Mouse (Mus musculus) liver, embryonic 14.5 days (tissue): ENCODE measurements around the gene Sarm1. TPM values are rescaled to one million over a fixed set of nuclear protein-coding genes. Genes with fewer than 3 reads are reported as not detected.

Experiments
- ATAC-seq: fragments of 200-750 bp; cut with Nextera tagmentation; 2 replicates; pipeline ENCODE4 v1.8.0; 2017; ENCODE audit warnings: moderate number of reproducible peaks, mild to moderate bottlenecking, moderate library complexity; ENCODE audit not compliant: insufficient read depth
- DNase-seq, 3 experiments: peaks; one replicate each; pipeline ENCODE4 v3.0.0-alpha.2; 2012 to 2013; ENCODE audit warnings: low read depth in 3 of 3, low spot score in 3 of 3
- H3K27ac ChIP-seq: fragments of 300-500 bp; sonication (generic); 2 replicates; pipeline ENCODE4 v1.5.1; 2014; ENCODE audit warnings: moderate library complexity, mild to moderate bottlenecking, control low read depth, inconsistent platforms
- H3K27me3 ChIP-seq: fragments of 300-500 bp; sonication (generic); 2 replicates; pipeline ENCODE4 v1.6.1; 2014; ENCODE audit warnings: mild to moderate bottlenecking, low read length, moderate library complexity; ENCODE audit not compliant: control insufficient read depth, insufficient read depth
- H3K36me3 ChIP-seq: fragments of 300-500 bp; sonication (generic); replicated peaks from 2 replicates; pipeline ENCODE4 v1.6.1; 2014; ENCODE audit warnings: low read depth; ENCODE audit not compliant: control insufficient read depth, insufficient read depth
- H3K4me1 ChIP-seq, 2 experiments: fragments of 200-500 bp in 1 of 2; fragments of 300-500 bp in 1 of 2; sonication (generic) in 1 of 2; replicated peaks; 2 replicates each; pipeline ENCODE4 v1.6.1; 2012 to 2014; ENCODE audit warnings: antibody characterized with exemption in 1 of 2, inconsistent platforms in 1 of 2, low read length in 1 of 2; ENCODE audit not compliant: control insufficient read depth in 2 of 2, insufficient read depth in 2 of 2
- H3K4me2 ChIP-seq: fragments of 300-500 bp; sonication (generic); 2 replicates; pipeline ENCODE4 v1.6.1; 2014; ENCODE audit warnings: low read depth, mild to moderate bottlenecking, control low read depth, moderate library complexity
- H3K4me3 ChIP-seq, 2 experiments: fragments of 200-500 bp in 1 of 2; fragments of 300-500 bp in 1 of 2; sonication (generic) in 1 of 2; 2 replicates each; pipeline ENCODE4 v1.5.1; 2012 to 2014; ENCODE audit warnings: low read depth in 2 of 2, low read length in 2 of 2, mild to moderate bottlenecking in 2 of 2, control low read depth in 1 of 2, inconsistent platforms in 1 of 2, moderate library complexity in 1 of 2; ENCODE audit not compliant: insufficient read depth in 1 of 2
- H3K9ac ChIP-seq: fragments of 300-500 bp; sonication (generic); replicated peaks from 2 replicates; pipeline ENCODE4 v1.6.1; 2014; ENCODE audit warnings: mild to moderate bottlenecking, control low read depth, moderate library complexity
- H3K9me3 ChIP-seq: fragments of 300-500 bp; sonication (generic); 2 replicates; pipeline ENCODE4 v1.6.1; 2016; ENCODE audit warnings: low read length, mixed read lengths; ENCODE audit not compliant: control insufficient read depth
- CTCF ChIP-seq: IDR thresholded peaks from 2 replicates; pipeline ENCODE4 v1.5.1; 2016; ENCODE audit warnings: antibody characterized with exemption, low read depth, control low read depth
- EP300 ChIP-seq: IDR thresholded peaks from 2 replicates; pipeline ENCODE4 v1.6.1; 2016; ENCODE audit warnings: antibody characterized with exemption, low read depth
- WGBS: fragments of 180-500 bp; shearing (Covaris S2); extraction: QIAGEN DNeasy Blood & Tissue Kit; methylation state at CpG from one replicate; pipeline ENCODE4 v1.1.7; 2014; ENCODE audit not compliant: insufficient replicate concordance; 5-methylcytosine and 5-hydroxymethylcytosine counted together
- polyA plus RNA-seq, 2 experiments: library from polyadenylated mRNA; depleted of rRNA in 1 of 2; stranded (reverse) in 1 of 2; unstranded in 1 of 2; fragments of >200 nt; fragmentation: Nextera tagmentation in 1 of 2; extraction: Ambion mirVana in 1 of 2; gene quantifications; 2 replicates each; pipeline versions ENCODE4 v1.2.1 to v1.2.3; 2012 to 2014

Sarm1 gene
- polyA plus RNA-seq, 2 experiments: 0.09 to 0.15 TPM

DNA sequence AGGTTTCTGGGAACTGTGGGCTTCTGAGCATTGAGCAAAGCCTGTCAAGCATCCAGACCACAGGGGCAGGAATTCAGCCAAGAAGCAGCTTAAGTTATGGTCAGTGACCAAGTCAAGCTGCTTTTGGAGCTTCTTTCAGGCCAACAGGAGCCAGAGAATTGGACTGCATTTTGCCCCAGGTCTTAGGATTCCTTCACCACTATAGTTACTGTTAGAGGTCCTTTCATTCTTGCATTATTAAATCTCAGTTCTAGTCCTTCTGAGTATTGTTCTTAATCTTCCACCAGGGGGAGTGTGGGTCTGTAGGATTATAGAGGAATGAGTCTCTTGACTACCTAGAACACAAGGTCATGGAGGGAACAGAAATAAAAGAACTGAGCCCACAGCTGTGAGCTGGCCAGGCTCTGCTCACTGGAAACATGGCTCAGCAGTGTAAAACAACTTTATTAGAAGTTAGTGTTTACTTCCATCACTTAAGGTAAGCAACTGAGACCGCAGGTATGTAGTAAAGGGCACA lies 25.0 kb upstream of the Sarm1 start:
- no peak overlapping the region for H3K4me2 ChIP-seq
- no peak for ATAC-seq
- peaks cover 36% of the 10 kb centered on the region for H3K36me3 ChIP-seq
- 80% methylated on average over 1 of the region's 1 CpGs for WGBS
- H3K4me3 ChIP-seq: no peak overlapping the region
- DNase-seq: no peak
- H3K9me3 ChIP-seq: no peaks in the 10 kb centered on the region
- H3K27me3 ChIP-seq: no peaks in the 10 kb centered on the region
- no peaks in the 10 kb centered on the region for H3K4me1 ChIP-seq
- no peak overlapping the region for H3K27ac ChIP-seq
- TF ChIP-seq EP300 (no peak), CTCF (peak; percentile 36; the same call in 1 of the 2 replicates)
- H3K9ac ChIP-seq: no peak overlapping the region

DNA sequence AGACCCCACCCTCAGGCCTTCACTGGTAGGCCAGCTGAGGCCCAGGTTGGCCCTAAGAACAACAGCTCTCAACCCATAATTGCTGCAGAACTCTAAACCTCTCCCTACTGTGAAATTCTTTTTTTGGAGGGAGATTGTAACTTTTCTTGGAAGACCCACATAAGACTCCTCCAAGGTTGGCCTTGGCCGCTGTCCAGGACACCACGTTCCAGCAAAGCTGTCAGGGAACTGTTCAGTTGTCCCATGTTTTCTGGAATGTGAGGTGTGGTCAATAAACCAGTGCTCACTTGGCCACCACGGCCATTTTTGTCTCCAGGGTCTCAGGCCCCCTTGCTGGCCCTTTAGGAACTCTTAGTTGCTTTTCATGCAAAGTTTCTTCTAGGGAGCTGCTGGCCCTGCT lies 24.3 kb upstream of the Sarm1 start:
- Histone ChIP-seq H3K4me1 (no peaks in the 10 kb centered on the region), H3K36me3 (peaks cover 37% of the 10 kb centered on the region), H3K4me3 (no peak overlapping the region), H3K4me2 (no peak overlapping the region), H3K27me3 (no peaks in the 10 kb centered on the region), H3K9ac (no peak overlapping the region), H3K27ac (no peak overlapping the region), H3K9me3 (no peaks in the 10 kb centered on the region)
- TF ChIP-seq CTCF (no peak), EP300 (no peak)
- ATAC-seq: no peak
- 78% methylated on average over 3 of the region's 3 CpGs for WGBS
- DNase-seq: no peak

DNA sequence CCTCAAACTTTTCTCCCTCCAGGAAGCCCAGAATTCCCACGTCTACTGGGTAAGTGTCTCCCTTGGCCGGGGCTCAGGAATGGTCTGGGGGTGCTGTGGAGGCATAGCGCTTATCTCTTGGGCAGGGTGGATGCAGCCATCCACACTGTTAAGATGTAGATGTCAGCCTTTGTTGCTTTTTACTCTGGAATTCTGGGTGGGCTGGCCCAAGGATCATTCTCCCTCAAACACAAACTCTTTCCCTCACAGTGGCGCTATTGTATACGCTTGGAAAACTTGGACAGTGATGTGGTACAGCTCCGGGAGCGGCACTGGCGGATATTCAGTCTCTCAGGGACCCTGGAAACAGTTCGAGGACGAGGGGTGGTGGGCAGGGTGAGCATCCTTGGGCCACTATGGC lies 21.4 kb upstream of the Sarm1 start:
- DNase-seq: no peak
- Histone ChIP-seq H3K4me3 (no peak overlapping the region), H3K36me3 (peaks cover 52% of the 10 kb centered on the region), H3K9ac (no peak overlapping the region), H3K4me2 (no peak overlapping the region), H3K27ac (no peak overlapping the region), H3K9me3 (no peaks in the 10 kb centered on the region), H3K27me3 (no peaks in the 10 kb centered on the region), H3K4me1 (no peaks in the 10 kb centered on the region)
- ATAC-seq: no peak
- TF ChIP-seq EP300: no peak
- no peak for TF ChIP-seq CTCF
- 84% methylated on average over 10 of the region's 10 CpGs for WGBS

DNA sequence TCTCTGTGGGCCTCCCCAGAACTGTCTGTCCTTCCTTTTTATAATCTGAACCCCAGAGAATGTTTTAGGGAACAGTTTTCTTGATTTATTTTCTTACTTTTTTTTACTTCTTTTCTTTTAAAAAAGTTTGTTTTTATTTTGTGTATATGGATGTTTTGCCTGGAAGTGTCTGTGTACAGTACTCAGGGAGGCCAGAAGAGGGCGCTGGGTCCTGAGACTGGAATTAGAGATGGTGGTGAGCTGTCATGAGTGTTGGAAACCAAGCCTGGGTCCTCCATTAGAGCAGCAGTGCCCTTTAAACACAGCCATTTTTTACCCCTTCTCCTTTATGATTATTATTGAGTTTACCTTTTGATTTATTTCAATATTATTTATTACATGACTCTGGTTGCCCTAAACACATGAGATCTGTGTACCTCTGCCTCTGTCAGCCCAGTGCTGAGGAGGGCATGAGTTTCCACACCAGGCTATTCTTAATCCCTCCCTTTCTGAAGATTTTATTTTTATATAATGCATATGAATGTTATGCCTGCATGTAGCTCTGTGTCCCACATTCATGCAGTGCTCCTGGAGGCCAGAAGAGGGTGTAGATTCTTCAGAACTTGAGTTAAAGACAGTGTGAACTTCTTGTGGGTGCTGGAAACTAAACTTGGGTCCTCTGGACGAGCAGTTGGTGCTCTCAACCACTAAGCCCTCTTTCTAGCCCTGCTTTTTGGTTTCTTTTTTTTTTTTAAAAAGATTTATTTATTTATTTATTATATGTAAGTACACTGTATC lies 18.2 kb upstream of the Sarm1 start:
- Histone ChIP-seq H3K4me3 (no peak overlapping the region), H3K9me3 (no peaks in the 10 kb centered on the region), H3K36me3 (peaks cover 33% of the 10 kb centered on the region), H3K27me3 (no peaks in the 10 kb centered on the region), H3K4me2 (no peak overlapping the region), H3K4me1 (peaks cover 4 to 11% of the 10 kb centered on the region in 2 experiments; a peak in 3 of 4 replicates), H3K27ac (no peak overlapping the region), H3K9ac (no peak overlapping the region)
- DNase-seq: no peak
- TF ChIP-seq EP300: no peak
- TF ChIP-seq CTCF: peak; percentile 69
- ATAC-seq: no peak
- 37% methylated on average over 2 of the region's 2 CpGs for WGBS

DNA sequence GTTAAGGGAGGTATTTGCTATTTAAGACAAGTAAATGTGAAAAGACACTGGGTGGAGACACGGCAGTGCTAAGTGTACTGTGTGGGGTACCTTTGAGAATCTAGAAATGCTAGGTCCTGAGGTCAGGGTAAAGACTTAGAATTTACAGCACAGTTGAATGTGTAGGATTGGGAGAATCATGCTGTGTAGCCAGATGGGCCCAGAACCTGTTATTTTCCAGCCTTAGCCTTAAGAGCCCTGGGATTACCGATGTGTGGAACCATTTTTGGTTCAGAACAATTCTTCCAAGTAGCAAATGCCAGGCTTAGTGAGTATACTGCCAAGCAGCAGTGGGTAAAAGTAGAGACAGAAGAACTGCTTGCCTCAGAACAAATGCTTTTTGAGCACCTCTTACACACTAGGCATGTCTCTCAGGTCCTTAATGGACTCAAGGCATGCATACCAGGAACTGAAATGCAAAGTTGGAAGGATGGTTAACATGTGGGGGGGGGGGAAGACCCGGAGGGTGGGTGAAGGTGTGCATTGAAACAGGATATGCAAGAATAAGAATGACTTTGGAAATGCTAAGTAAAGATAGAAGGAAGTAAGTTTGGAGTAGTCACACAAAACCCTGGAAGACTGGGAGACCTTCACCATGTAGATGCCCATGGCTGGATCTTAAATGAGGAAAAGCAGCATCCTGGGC lies 15.7 kb upstream of the Sarm1 start:
- 58% methylated on average over 3 of the region's 3 CpGs for WGBS
- Histone ChIP-seq H3K4me2 (peak overlapping the region; percentile 81), H3K9me3 (no peaks in the 10 kb centered on the region), H3K27ac (no peak overlapping the region), H3K9ac (peak overlapping the region; percentile 84), H3K4me1 (peaks cover 4 to 11% of the 10 kb centered on the region in 2 experiments; a peak in 3 of 4 replicates), H3K27me3 (no peaks in the 10 kb centered on the region), H3K4me3 (peak overlapping the region in 1 of 2 experiments; percentile 75; a peak in 2 of 4 replicates), H3K36me3 (peaks cover 27% of the 10 kb centered on the region)
- DNase-seq: no peak
- TF ChIP-seq EP300 (no peak), CTCF (no peak)
- no peak for ATAC-seq
